Mouse (Mus musculus) liver, adult 2 months (tissue): ENCODE data around the gene Slc46a2. TPM values are rescaled to one million over a fixed set of nuclear protein-coding genes. Genes with fewer than 3 reads are reported as not detected.

ENCODE experiments used
- DNase-seq: peaks from one replicate; pipeline ENCODE4 v3.0.0-alpha.2; 2011; ENCODE audit warnings: low read depth, low spot score; ENCODE audit errors: extremely low read depth
- H3K27ac ChIP-seq: fragments of 200-500 bp; replicated peaks from 2 replicates; pipeline ENCODE4 v1.5.1; 2012; ENCODE audit warnings: low read depth, mild to moderate bottlenecking, control low read depth, inconsistent platforms, low read length; ENCODE audit not compliant: insufficient read depth
- H3K27me3 ChIP-seq: fragments of 200-500 bp; 2 replicates; pipeline ENCODE4 v1.6.1; 2012; ENCODE audit warnings: mild to moderate bottlenecking, moderate library complexity, low read length, inconsistent platforms; ENCODE audit not compliant: control insufficient read depth, insufficient read depth
- H3K36me3 ChIP-seq: fragments of 200-500 bp; 2 replicates; pipeline ENCODE4 v1.6.1; 2012; ENCODE audit warnings: low read length, inconsistent platforms; ENCODE audit not compliant: control insufficient read depth, insufficient read depth
- H3K4me1 ChIP-seq: fragments of 200-500 bp; 2 replicates; pipeline ENCODE4 v1.6.1; 2011; ENCODE audit warnings: low read length; ENCODE audit not compliant: control insufficient read depth, insufficient read depth
- H3K4me3 ChIP-seq: fragments of 200-500 bp; 2 replicates; pipeline ENCODE4 v1.5.1; 2011; ENCODE audit warnings: low read depth, mild to moderate bottlenecking, control low read depth, low read length, moderate library complexity; ENCODE audit not compliant: insufficient read depth
- H3K79me2 ChIP-seq: fragments of 200-500 bp; 2 replicates; pipeline ENCODE4 v1.6.1; 2012; ENCODE audit warnings: inconsistent platforms, mild to moderate bottlenecking, low read length, moderate library complexity; ENCODE audit not compliant: control insufficient read depth, insufficient read depth
- H3K9ac ChIP-seq: fragments of 200-500 bp; 2 replicates; pipeline ENCODE4 v1.6.1; 2012; ENCODE audit warnings: low read depth, mild to moderate bottlenecking, control low read depth, inconsistent platforms, low read length
- CTCF ChIP-seq: fragments of 200-500 bp; IDR thresholded peaks from 2 replicates; pipeline ENCODE4 v1.5.1; 2011; ENCODE audit warnings: low read depth, low read length, control low read depth
- POLR2A ChIP-seq: fragments of 200-500 bp; IDR thresholded peaks from 2 replicates; pipeline ENCODE4 v1.6.1; 2011; ENCODE audit warnings: low read length, control low read depth; ENCODE audit not compliant: insufficient read depth; ENCODE audit errors: extremely low read depth
- WGBS: fragments of 180-500 bp; shearing (Covaris S2); methylation state at CpG from one replicate; pipeline ENCODE4 v1.1.7; 2018; 5-methylcytosine and 5-hydroxymethylcytosine counted together
- polyA plus RNA-seq: library from polyadenylated mRNA; depleted of rRNA; stranded (reverse); fragments of >200 nt; gene quantifications from 2 replicates; pipeline ENCODE4 v1.2.3, GENCODE M21; 2012
- total RNA-seq: library from RNA; depleted of rRNA; stranded (reverse); fragments of >200 nt; gene quantifications from 2 replicates; pipeline ENCODE4 v1.2.3, GENCODE M21; 2014

Gene Slc46a2
- total and polyA plus RNA-seq, 2 experiments: not detected

DNA sequence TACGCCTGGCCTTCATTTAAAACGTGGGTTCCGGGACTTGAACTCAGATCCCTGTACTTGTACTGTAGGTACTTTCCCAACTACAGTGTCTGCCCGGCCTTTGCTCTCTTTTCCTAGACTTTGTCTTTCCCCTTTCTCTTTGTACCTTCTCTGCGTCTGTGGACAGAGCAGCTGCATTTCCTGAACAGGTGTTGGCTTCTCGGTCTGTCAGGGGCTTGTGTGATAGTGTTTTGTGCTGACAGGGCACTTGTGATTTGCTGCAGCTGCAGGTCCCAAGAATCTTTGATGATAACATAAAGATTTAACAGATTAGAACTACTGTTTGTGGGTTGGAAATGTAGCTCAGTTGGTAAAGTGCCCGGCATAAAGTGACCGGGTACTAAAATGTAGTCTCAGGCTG is 36.3 kb downstream of the Slc46a2 start:
- TF ChIP-seq CTCF (no peak), POLR2A (no peak)
- no peaks in the 10 kb centered on the region for H3K79me2 ChIP-seq
- H3K4me3 ChIP-seq: no peak overlapping the region
- H3K27me3 ChIP-seq: no peaks in the 10 kb centered on the region
- no peak for DNase-seq
- H3K9ac ChIP-seq: no peak overlapping the region
- H3K27ac ChIP-seq: no peak overlapping the region
- H3K4me1 ChIP-seq: no peaks in the 10 kb centered on the region
- H3K36me3 ChIP-seq: peaks cover 17% of the 10 kb centered on the region
- WGBS: 81% methylated on average over 8 of the region's 8 CpGs

DNA sequence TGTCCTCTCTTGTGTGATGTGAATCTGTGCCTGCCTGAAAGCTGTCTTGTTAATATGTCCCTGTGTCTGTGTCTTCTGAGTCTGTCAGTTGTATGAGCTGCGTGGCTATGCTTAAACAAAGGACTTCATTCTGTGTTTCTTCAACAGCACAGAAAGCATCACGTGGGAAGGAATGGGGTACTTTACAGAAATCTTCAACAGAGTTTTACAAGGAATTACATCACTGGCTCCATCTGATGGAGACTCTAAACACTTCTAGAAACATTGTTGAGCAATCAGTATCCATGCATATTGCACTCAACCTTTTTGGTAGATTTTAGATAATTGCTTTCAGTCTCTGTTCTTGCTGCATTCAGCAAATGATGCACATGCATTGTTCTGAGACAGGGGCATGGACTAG is 37.8 kb downstream of the Slc46a2 start:
- TF ChIP-seq CTCF: no peak
- no peak for TF ChIP-seq POLR2A
- Histone ChIP-seq H3K27ac (no peak overlapping the region), H3K79me2 (no peaks in the 10 kb centered on the region), H3K36me3 (peaks cover 16% of the 10 kb centered on the region), H3K27me3 (no peaks in the 10 kb centered on the region), H3K4me1 (no peaks in the 10 kb centered on the region), H3K4me3 (no peak overlapping the region), H3K9ac (no peak overlapping the region)
- no peak for DNase-seq
- 95% methylated on average over 2 of the region's 2 CpGs for WGBS

DNA sequence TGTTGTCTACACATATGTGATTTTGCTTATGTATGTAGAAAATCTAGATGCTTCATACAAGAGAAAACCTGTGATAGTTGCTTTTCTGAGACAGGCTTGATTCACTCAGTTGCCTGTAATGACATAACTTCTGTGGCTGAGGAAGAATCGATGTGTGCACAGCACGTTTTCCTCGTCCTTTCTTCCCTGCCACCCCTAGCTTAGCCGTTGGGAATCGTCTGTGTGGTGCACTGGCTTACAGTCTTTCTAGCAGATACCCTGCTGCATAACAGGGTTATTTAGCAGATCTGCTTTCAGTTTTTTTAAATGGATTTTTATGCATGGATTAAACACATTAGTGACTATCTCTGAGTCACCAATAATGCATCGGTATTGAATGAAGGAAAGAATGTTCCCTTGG is 38.3 kb downstream of the Slc46a2 start:
- 91% methylated on average over 6 of the region's 6 CpGs for WGBS
- TF ChIP-seq CTCF (no peak), POLR2A (no peak)
- DNase-seq: no peak
- Histone ChIP-seq H3K27me3 (no peaks in the 10 kb centered on the region), H3K4me1 (no peaks in the 10 kb centered on the region), H3K27ac (no peak overlapping the region), H3K4me3 (no peak overlapping the region), H3K79me2 (no peaks in the 10 kb centered on the region), H3K9ac (no peak overlapping the region), H3K36me3 (peaks cover 13% of the 10 kb centered on the region)

DNA sequence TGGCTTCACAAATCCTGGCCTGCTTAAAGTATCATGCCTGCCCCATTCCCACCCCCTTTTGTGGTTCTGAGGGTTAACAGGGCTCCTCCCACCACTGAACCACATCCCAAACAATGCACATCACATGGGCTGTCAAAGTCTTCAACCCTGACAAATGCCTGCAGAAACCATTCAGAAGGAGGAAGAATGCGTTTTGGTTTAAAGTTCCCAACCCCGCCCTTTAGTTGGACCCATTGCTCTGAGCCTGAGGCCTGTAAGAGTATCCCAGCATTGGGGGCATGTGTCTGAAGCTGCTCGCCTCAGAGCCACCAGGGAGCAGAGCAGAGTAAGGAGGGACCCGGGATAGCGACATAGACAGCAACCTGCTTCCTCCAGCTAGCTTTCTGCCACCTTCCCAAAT is 41.0 kb downstream of the Slc46a2 start:
- no peak overlapping the region for H3K9ac ChIP-seq
- WGBS: 78% methylated on average over 5 of the region's 5 CpGs
- peaks cover 3% of the 10 kb centered on the region; the same call in 1 of the 2 replicates for H3K4me1 ChIP-seq

DNA sequence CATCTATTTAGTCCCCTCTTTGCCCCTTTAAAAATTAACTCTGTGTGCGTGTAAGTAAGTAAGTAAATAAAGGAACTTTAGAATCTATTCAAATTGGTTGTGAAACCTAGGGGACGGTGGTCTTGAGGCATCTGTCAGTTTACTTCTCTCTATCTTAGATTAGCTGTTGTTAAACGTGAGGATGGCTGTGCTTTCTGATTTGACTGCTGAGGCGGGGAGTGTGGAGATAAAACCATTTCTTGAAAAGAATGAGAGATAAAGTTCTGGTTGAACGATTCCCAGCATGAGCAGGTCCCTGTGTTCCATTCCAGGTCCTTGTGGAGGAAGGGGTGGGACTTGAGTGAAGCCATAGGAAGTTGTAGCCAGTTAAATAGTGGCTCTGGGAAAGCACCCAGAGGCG is 41.6 kb downstream of the Slc46a2 start:
- H3K27me3 ChIP-seq: no peaks in the 10 kb centered on the region
- 69% methylated on average over 6 of the region's 6 CpGs for WGBS
- H3K36me3 ChIP-seq: peaks cover 4% of the 10 kb centered on the region; the same call in 1 of the 2 replicates
- H3K4me3 ChIP-seq: no peak overlapping the region
- H3K9ac ChIP-seq: no peak overlapping the region
- peaks cover 3% of the 10 kb centered on the region; the same call in 1 of the 2 replicates for H3K4me1 ChIP-seq
- H3K27ac ChIP-seq: no peak overlapping the region
- H3K79me2 ChIP-seq: no peaks in the 10 kb centered on the region
- TF ChIP-seq POLR2A (no peak), CTCF (no peak)
- DNase-seq: no peak

More for the DNA sequence above, 41.0 kb downstream of the Slc46a2 start:
- Histone ChIP-seq H3K27me3 (no peaks in the 10 kb centered on the region), H3K27ac (no peak overlapping the region), H3K4me3 (no peak overlapping the region), H3K36me3 (peaks cover 4% of the 10 kb centered on the region; the same call in 1 of the 2 replicates), H3K79me2 (no peaks in the 10 kb centered on the region)
- no peak for DNase-seq
- TF ChIP-seq CTCF (no peak), POLR2A (no peak)

DNA sequence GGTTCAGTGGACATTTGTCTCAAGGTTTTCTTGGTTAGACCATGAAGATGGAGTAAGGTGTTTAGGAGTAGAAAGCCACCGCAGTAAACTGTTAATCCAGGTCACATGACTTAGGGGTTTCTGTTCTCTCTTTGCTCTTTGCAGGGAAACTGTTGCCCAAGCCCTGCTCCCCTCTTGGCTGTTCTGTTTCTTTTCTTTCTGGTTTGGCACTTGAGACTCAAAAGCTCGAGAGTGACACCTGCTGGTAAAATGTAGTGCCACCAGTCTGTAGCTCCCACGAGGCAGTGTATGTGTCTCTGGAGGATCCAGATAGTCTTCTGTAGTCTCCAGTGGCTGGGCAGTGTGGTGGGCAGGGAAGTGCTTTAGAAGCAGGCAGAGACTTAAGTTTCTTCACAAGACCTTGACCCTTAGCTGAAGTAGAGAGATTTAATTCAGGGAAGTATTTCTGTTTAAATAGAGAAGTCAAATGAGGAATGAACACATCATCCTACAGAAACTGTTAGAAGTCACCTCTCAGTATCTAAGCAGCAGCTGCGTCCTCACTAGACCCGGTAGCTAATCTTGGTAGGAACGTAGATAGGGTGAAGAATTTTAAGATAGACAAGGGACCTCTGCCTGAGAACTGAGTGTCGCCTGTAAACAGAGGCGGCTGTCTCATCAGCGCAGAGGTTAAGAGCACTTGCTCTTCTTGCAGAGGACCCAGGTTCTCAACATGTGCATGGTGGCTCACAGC is 43.8 kb downstream of the Slc46a2 start:
- no peak overlapping the region for H3K9ac ChIP-seq
- no peaks in the 10 kb centered on the region for H3K79me2 ChIP-seq
- H3K27me3 ChIP-seq: no peaks in the 10 kb centered on the region
- 56% methylated on average over 9 of the region's 9 CpGs for WGBS
- H3K4me1 ChIP-seq: peaks cover 3% of the 10 kb centered on the region; the same call in 1 of the 2 replicates
- no peak overlapping the region for H3K4me3 ChIP-seq
- no peak overlapping the region for H3K27ac ChIP-seq
- TF ChIP-seq CTCF (peak; percentile 59; the same call in 1 of the 2 replicates), POLR2A (no peak)
- peak; percentile 60 for DNase-seq
- H3K36me3 ChIP-seq: no peaks in the 10 kb centered on the region
